In genomic region chr10:118028831-118029230, GRCm38 (mm10) we compare ENCODE assay signal across 29 mouse cellular contexts.
DNase-seq lines count a peak whose midpoint lies in the region; ATAC-seq and TF ChIP-seq lines count a peak whose summit lies in the region.
"Had no signal": no experiment of that assay in that cellular context is flagged by ENCODE, and none has a peak within 500 bp of the region (broad histone marks: within the 10 kb centered on the region; RNA-seq: fewer than 3 reads in every experiment).

No protein-coding gene starts in this region.

- no peak for ATAC-seq in intestine, embryonic 14.5 days (replicated peaks; ENCODE audit: low FRiP score, low TSS enrichment, low read depth)
- no peak for ATAC-seq in intestine, postnatal 0 days
- ATAC-seq: forebrain, embryonic 14.5 days; midbrain, embryonic 15.5 days; Patski had no signal

- H3K4me1 ChIP-seq in intestine, embryonic 14.5 days (replicated peaks; ENCODE audit: control insufficient read depth, insufficient read depth, low read length) = no peaks in the 10 kb centered on the region
- H3K4me1 ChIP-seq in intestine, postnatal 0 days (replicated peaks; ENCODE audit: control insufficient read depth, insufficient read depth, low read length) = no peaks in the 10 kb centered on the region
- H3K4me1 ChIP-seq: heart, embryonic 10.5 days; heart, embryonic 15.5 days; hindbrain, embryonic 13.5 days; limb, embryonic 12.5 days; liver, embryonic 15.5 days; midbrain, embryonic 10.5 days; midbrain, embryonic 15.5 days; neural tube, embryonic 15.5 days had no signal

- no peaks in the 10 kb centered on the region for H3K9me3 ChIP-seq in intestine, embryonic 14.5 days (ENCODE audit: control insufficient read depth, low read length)
- H3K9me3 ChIP-seq in intestine, postnatal 0 days (ENCODE audit: control insufficient read depth) = no peaks in the 10 kb centered on the region
- H3K9me3 ChIP-seq: heart, embryonic 10.5 days; heart, embryonic 15.5 days; hindbrain, embryonic 13.5 days; limb, embryonic 12.5 days; liver, embryonic 15.5 days; midbrain, embryonic 10.5 days; midbrain, embryonic 15.5 days; neural tube, embryonic 15.5 days had no signal

- no peak overlapping the region for H3K9ac ChIP-seq in intestine, embryonic 14.5 days (ENCODE audit: low read length)
- H3K9ac ChIP-seq in intestine, postnatal 0 days (ENCODE audit: low read depth, low read length) = no peak overlapping the region
- H3K9ac ChIP-seq: heart, embryonic 15.5 days; hindbrain, embryonic 13.5 days; limb, embryonic 12.5 days; liver, embryonic 15.5 days; lung, embryonic 14.5 days; midbrain, embryonic 15.5 days; neural tube, embryonic 15.5 days had no signal

- 90% methylated on average over 9 of the region's 9 CpGs for WGBS in intestine, embryonic 14.5 days
- 86% methylated on average over 9 of the region's 9 CpGs for WGBS in intestine, postnatal 0 days

- no peak overlapping the region for H3K4me3 ChIP-seq in intestine, embryonic 14.5 days (ENCODE audit: low read depth, low read length)
- H3K4me3 ChIP-seq in intestine, postnatal 0 days (ENCODE audit: low read depth, low read length) = no peak overlapping the region
- H3K4me3 ChIP-seq: heart, embryonic 10.5 days; heart, embryonic 15.5 days; hindbrain, embryonic 13.5 days; limb, embryonic 12.5 days; liver, embryonic 15.5 days; midbrain, embryonic 10.5 days; midbrain, embryonic 15.5 days; neural tube, embryonic 15.5 days had no signal

- H3K4me2 ChIP-seq in intestine, embryonic 14.5 days (ENCODE audit: low read length) = no peak overlapping the region
- H3K4me2 ChIP-seq in intestine, postnatal 0 days (replicated peaks; ENCODE audit: low read depth) = no peak overlapping the region
- H3K4me2 ChIP-seq: heart, embryonic 15.5 days; hindbrain, embryonic 13.5 days; limb, embryonic 12.5 days; liver, embryonic 15.5 days; lung, embryonic 14.5 days; midbrain, embryonic 15.5 days; neural tube, embryonic 15.5 days had no signal

- no peak for TF ChIP-seq CTCF in intestine, postnatal 0 days (IDR thresholded peaks at IDR 0.05; ENCODE audit: low read depth)

- no peaks in the 10 kb centered on the region for H3K27me3 ChIP-seq in intestine, embryonic 14.5 days (replicated peaks; ENCODE audit: control insufficient read depth, insufficient read depth, low read length)
- H3K27me3 ChIP-seq in intestine, postnatal 0 days (replicated peaks; ENCODE audit: control insufficient read depth, insufficient read depth, low read length) = no peaks in the 10 kb centered on the region
- H3K27me3 ChIP-seq: heart, embryonic 15.5 days; hindbrain, embryonic 13.5 days; limb, embryonic 12.5 days; liver, embryonic 15.5 days; midbrain, embryonic 15.5 days; neural tube, embryonic 15.5 days had no signal

- no peak overlapping the region for H3K27ac ChIP-seq in intestine, embryonic 14.5 days (ENCODE audit: low read depth)
- H3K27ac ChIP-seq in intestine, postnatal 0 days (ENCODE audit: low read depth, low read length) = no peak overlapping the region
- H3K27ac ChIP-seq: heart, embryonic 10.5 days; heart, embryonic 15.5 days; hindbrain, embryonic 13.5 days; kidney, postnatal 0 days; limb, embryonic 12.5 days; liver, embryonic 15.5 days; midbrain, embryonic 10.5 days; midbrain, embryonic 15.5 days; neural tube, embryonic 15.5 days had no signal

- peak; percentile 34 for DNase-seq in intestine, embryonic 14.5 days (ENCODE audit: low spot score)
- peak; percentile 40 for DNase-seq in 416B (ENCODE audit: low read depth)
- peak; percentile 87 to 93 for DNase-seq in adrenal gland, adult (ENCODE audit: inconsistent age in 2 of 2, low spot score in 1 of 2)
- DNase-seq in adrenal gland, postnatal 25 days = peak; percentile 70
- DNase-seq in lung, postnatal 10 days = no peak
- no peak for DNase-seq in thymus, postnatal 25 days
- no peak for DNase-seq in cerebellum, adult 11-12 months
- DNase-seq: cerebellum, adult 9-10 months; cerebellum, postnatal 36 days; gastrocnemius, postnatal 25 days; heart, adult 11 months; heart, postnatal 4 days; kidney, adult 18-20 months; kidney, postnatal 4 days; layer of hippocampus, postnatal 36 days; lung, embryonic 14.5 days; thymus, adult 2 months had no signal

- no peaks in the 10 kb centered on the region for H3K36me3 ChIP-seq in intestine, embryonic 14.5 days (ENCODE audit: control insufficient read depth, insufficient read depth, low read length)
- H3K36me3 ChIP-seq in intestine, postnatal 0 days (ENCODE audit: control insufficient read depth, insufficient read depth) = no peaks in the 10 kb centered on the region
- H3K36me3 ChIP-seq: heart, embryonic 10.5 days; heart, embryonic 15.5 days; hindbrain, embryonic 13.5 days; limb, embryonic 12.5 days; liver, embryonic 15.5 days; midbrain, embryonic 10.5 days; midbrain, embryonic 15.5 days; neural tube, embryonic 15.5 days had no signal

Comparison
In these comparisons a context has a peak if more than half of its experiments do, and no peak if none do; other contexts are left out.
1. DNase-seq: peak in intestine, embryonic 14.5 days (single experiment), 416B (single experiment), adrenal gland, adult (2 of 2) and adrenal gland, postnatal 25 days (single experiment); none in lung, postnatal 10 days (single experiment), thymus, postnatal 25 days (single experiment) and cerebellum, adult 11-12 months (single experiment).